Mouse (Mus musculus) ovary, postnatal 14 days (tissue): ENCODE results near the gene Il24.

ENCODE experiments used
- DNase-seq: peaks from one replicate; pipeline ENCODE4 v3.0.0; 2022; ENCODE audit warnings: low spot score

Gene Il24

DNA sequence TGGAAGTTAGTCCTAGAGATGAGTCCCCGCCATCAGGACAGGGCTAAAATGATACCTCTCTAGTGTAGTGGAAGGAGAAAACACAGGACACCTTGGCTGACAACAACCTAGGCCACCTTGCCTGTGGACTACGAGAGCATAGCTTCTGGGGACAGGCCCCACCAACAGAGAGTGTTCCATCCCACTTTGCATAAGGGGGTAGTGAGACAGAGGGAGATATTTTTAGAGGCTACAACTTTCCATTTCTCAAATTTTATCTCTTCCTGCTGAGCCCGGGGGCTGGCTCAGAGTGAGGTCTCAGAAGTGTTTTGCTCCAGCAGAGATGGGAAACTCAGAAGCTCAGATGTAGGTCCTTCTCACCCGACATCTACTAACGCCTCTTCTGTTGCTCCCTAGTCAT is 36.8 kb downstream of the Il24 start:
- no peak for DNase-seq

DNA sequence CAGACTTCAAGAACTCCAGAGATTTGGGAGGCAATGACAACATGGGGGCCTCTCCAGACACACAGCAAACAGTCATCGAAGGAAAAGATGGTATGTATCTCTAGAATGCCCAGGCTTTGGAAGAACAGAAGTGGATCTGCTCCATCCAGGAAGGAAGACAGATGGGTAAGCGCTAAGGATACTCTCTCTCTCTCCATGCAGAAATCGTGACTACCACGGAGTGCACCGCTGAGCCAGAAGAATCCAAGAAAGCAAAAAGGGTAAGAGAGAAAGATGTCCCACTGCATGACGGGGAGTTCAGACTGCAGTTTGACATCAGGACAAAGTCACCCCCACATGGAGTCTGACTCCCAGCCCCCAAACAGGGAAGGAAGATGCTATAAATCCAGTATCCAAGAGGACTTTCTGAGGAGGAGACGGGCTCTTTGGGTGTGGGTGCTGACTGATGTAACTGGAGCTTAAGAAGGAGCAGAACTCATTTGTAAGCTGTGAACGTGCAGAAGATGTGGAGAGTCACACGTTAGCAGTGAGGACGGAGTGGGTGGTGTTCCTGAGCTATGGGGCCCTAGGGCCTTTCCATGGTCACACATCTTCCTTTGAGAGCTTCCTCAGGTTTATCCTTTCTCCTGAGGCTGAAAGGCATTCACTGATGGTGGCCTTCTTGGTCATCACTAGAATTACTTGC is 37.6 kb downstream of the Il24 start:
- no peak for DNase-seq

DNA sequence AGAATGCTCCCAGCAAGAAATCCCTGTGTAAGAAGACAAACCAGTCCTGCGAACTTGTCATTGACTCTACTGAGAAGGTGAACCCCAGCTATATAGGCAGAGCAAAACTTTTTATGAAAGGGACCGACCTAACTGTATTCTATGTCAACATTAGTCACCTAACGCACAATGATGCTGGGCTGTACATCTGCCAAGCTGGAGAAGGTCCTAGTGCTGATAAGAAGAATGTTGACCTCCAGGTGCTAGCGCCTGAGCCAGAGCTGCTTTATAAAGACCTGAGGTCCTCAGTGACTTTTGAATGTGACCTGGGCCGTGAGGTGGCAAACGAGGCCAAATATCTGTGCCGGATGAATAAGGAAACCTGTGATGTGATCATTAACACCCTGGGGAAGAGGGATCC is 42.7 kb downstream of the Il24 start:
- DNase-seq, result no peak

DNA sequence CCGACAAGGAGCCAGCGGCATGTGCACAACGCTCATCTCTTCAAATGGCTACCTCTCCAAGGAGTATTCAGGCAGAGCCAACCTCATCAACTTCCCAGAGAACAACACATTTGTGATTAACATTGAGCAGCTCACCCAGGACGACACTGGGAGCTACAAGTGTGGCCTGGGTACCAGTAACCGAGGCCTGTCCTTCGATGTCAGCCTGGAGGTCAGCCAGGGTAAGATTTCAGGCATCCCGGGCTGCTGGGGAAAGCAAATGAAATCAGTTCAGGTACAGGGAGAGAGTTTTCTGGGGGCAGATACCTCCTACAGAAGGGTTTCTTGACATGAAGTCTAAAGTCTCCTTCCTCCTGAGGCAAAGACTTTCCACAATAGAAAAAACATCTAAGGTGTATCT is 45.6 kb downstream of the Il24 start:
- no peak for DNase-seq

DNA sequence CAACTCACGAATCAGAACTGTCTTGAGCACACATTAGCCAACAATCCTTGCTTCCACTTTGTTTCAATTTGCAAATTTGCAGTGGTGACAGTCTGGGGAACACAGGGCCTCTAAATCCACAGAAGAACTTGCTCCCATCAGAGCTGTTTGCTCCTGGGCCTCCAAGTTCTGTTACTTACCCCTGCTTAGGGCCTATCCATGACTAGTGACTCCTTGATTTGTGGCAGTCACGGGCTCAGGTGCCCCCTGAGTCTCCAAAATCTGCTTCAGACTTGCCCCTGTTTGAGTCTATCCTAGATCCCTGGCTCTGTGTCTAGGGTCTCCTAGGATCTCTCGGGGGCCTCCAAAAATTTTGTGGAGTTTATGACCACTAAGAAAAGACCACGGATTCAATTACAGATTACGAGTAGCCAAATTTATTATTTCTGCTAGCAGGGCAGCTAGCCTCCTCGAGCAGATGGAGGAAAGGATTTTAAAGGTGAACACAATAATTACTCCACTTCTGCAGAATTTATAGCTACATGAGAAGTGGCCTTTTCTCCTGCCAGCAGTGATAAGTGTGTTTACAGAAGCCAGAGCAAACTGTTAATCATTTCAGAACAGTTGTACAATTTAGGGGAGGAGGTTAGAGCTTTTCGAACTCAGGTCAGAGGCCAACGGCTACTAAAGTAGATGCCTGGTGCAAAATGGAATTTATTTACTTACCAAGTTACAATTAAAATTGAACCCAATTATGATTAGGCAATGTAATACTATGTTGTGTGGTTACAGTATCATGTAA is 46.5 kb downstream of the Il24 start:
- DNase-seq, result no peak

DNA sequence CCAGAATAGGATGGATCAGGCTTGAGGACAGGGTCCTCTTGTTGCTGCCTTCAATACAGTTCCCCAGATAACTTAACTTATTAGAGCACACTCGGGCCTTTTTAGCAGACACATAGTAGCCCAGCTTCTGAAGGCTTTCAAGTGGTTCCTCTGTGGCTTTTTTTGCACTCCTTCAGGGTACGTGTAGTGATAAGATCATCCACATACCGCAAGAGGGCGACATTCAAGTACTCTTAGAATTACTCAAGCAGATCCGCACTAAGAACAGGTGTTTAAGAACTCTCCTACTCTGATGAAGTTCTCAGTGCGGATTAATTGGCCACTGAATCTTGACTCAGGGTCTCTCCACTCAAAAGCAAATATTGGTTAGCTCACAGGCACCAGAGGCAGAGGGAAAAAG is 49.0 kb downstream of the Il24 start:
- no peak for DNase-seq

DNA sequence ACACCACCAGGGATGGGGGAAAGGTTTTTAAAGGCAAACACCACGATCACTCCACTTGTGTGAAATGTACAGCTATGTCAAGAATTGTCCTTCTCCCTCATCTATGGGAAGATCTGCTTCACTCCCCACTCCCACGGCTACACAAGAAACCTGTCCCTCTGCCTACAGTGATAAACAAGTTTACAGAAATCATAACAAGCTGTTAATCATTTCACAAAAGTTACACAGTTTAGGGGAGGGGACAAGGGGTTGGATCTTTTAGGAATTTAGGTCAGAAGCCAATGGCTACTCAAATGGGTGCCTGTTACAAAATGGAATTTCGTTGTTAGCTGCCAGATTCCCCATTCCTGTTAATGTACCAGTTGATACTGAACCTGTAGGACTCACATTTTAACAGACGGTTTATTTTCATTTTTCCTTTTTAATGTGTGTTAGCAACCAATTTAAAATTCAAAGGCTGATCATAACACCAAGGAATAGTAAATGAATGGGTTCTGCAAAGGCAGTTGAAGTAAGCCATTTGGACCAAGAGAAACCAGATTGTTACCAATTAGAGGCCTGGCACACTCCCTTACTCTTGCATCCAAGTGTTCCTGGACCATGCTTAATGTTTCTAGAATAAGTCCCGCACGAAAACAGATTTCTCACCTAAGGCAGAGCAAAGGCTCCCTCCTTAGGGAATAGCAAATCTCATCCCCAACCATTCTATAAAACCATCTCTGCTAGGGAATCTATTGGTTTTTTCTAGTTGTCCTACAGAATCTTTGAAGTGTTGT is 51.9 kb downstream of the Il24 start:
- DNase-seq, result no peak

DNA sequence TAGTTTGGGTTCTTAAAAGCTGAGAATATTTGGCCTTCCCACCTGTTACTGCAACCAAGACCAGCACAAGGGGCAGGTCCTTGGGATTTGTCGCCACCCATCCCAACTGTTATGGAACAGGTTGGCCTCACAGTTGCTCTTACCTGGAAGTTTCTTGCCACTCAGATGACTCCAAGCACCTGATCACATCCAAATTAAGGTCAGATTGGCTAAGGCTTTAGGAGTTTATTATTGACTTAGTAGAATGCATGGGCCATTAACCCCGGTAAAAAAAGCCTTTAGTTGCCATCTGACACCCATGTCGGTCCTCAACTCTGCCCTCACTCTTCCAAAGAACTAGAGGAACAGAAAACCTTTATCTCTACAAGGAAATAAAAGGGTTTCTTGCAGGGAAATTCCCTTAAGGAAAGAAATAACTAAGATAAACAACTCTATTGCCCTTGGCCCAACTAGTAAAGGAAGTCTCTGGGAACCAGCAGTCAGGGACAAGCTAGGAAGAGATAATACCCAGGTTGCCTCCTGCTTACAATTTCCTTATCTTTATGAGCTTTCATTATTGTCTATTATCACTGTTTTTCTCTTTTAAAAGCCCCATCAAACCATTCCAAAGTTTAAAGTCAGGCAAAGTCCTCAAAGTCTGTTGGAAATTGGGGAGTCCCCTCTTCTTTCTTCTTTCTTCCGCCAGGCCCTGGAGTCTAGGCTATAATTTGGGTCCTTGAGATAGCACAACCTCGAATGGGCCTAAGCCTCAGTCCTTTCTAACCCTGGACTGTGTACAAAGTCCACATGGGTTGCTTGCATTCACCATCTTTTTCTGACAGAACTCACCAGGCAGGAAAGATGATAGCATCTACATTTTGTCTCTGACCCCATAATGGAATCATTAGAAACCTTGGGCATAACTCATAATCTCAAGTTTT is 54.8 kb downstream of the Il24 start:
- DNase-seq, result no peak
